Mouse (Mus musculus) left cerebral cortex, postnatal 25 days (tissue): ENCODE measurements around the gene Ppfia3. TPM values are rescaled to one million over a fixed set of nuclear protein-coding genes. Genes with fewer than 3 reads are reported as not detected.

ENCODE experiments used
- total RNA-seq, 2 experiments: library from RNA; stranded (reverse); gene quantifications; 2 replicates each; pipeline ENCODE4 v1.2.3; 2021

Gene Ppfia3
- total RNA-seq, 2 experiments from 2014 or later: 151 to 152 TPM

Other genes starting within 250 kb of the Ppfia3 start
- 100 to 1,000 TPM; 410 to 413 TPM for gene Rps11, start 242.6 kb downstream of the Ppfia3 start, total RNA-seq
- 100 to 1,000 TPM; 630 to 639 TPM for gene Rpl13a, start 238.3 kb downstream of the Ppfia3 start, total RNA-seq
- gene Gm45713, start 230.8 kb downstream of the Ppfia3 start, total RNA-seq: not detected
- gene Flt3l, start 230.6 kb downstream of the Ppfia3 start, total RNA-seq: 1 to 10 TPM; 3.3 to 5.4 TPM
- gene Pih1d1, start 212.7 kb downstream of the Ppfia3 start, total RNA-seq: 10 to 100 TPM; 45.8 to 49.3 TPM
- gene Aldh16a1, start 212.4 kb downstream of the Ppfia3 start, total RNA-seq: 10 to 100 TPM; 13.6 to 14.1 TPM
- 1,000 to 10,000 TPM; 1,365 to 1,520 TPM for gene Slc17a7, start 203.1 kb downstream of the Ppfia3 start, total RNA-seq
- gene Gfy, start 187.4 kb downstream of the Ppfia3 start, total RNA-seq: under 1 TPM in 1 of 2 experiments, not detected in 1; 0.18 TPM
- gene Pth2, start 186.0 kb downstream of the Ppfia3 start, total RNA-seq: not detected
- 1 to 10 TPM; 5.2 to 5.3 TPM for gene Ccdc155, start 162.1 kb downstream of the Ppfia3 start, total RNA-seq
- 10 to 100 TPM; 25.1 to 29.2 TPM for gene Dkkl1, start 154.9 kb downstream of the Ppfia3 start, total RNA-seq
- gene Tead2, start 151.3 kb downstream of the Ppfia3 start, total RNA-seq: 1 to 10 TPM; 2.8 to 5.5 TPM
- gene Cd37, start 127.9 kb downstream of the Ppfia3 start, total RNA-seq: 1 to 10 TPM; 2.5 to 4.4 TPM
- 1 to 10 TPM; 1.6 to 1.9 TPM for gene Slc6a16, start 125.9 kb downstream of the Ppfia3 start, total RNA-seq
- under 1 TPM in 1 of 2 experiments, not detected in 1; 0.23 TPM for gene Slc6a21, start 89.5 kb downstream of the Ppfia3 start, total RNA-seq
- gene Trpm4, start 33.2 kb downstream of the Ppfia3 start, total RNA-seq: 10 to 100 TPM; 13.2 to 24.9 TPM
- under 1 TPM; 0.23 to 0.94 TPM for gene Hrc, start 31.7 kb downstream of the Ppfia3 start, total RNA-seq
- 100 to 1,000 TPM; 170 to 176 TPM for gene Lin7b, start 3.6 kb upstream of the Ppfia3 start, total RNA-seq
- gene Snrnp70, start 28.7 kb upstream of the Ppfia3 start, total RNA-seq: 100 to 1,000 TPM; 341 to 386 TPM
- not detected for gene Kcna7, start 38.6 kb upstream of the Ppfia3 start, total RNA-seq
- under 1 TPM in 1 of 2 experiments, not detected in 1; 0.16 TPM for gene Ntf5, start 46.7 kb upstream of the Ppfia3 start, total RNA-seq
- not detected for gene Lhb, start 53.8 kb upstream of the Ppfia3 start, total RNA-seq
- gene Gys1, start 67.8 kb upstream of the Ppfia3 start, total RNA-seq: 10 to 100 TPM; 15.7 to 16.5 TPM
- gene Ruvbl2, start 71.1 kb upstream of the Ppfia3 start, total RNA-seq: 10 to 100 TPM; 30.4 to 33.0 TPM
- 100 to 1,000 TPM; 207 to 225 TPM for gene Ftl1, start 92.9 kb upstream of the Ppfia3 start, total RNA-seq
- 10 to 100 TPM; 67.0 to 69.8 TPM for gene Bax, start 99.9 kb upstream of the Ppfia3 start, total RNA-seq
- not detected for gene Tulp2, start 114.9 kb upstream of the Ppfia3 start, total RNA-seq
- under 1 TPM in 1 of 2 experiments, not detected in 1; 0.73 TPM for gene Gm45808, start 119.8 kb upstream of the Ppfia3 start, total RNA-seq
- 1 to 10 TPM; 2.7 to 4.0 TPM for gene Dhdh, start 121.8 kb upstream of the Ppfia3 start, total RNA-seq
- 100 to 1,000 TPM; 103 to 105 TPM for gene Nucb1, start 143.4 kb upstream of the Ppfia3 start, total RNA-seq
- gene Ppp1r15a, start 159.2 kb upstream of the Ppfia3 start, total RNA-seq: 10 to 100 TPM; 22.0 to 22.2 TPM
- 1 to 10 TPM; 1.2 to 2.7 TPM for gene Plekha4, start 159.3 kb upstream of the Ppfia3 start, total RNA-seq
- under 1 TPM in 1 of 2 experiments, not detected in 1; 0.25 TPM for gene Hsd17b14, start 187.9 kb upstream of the Ppfia3 start, total RNA-seq
- gene Bcat2, start 203.1 kb upstream of the Ppfia3 start, total RNA-seq: 10 to 100 TPM; 23.0 to 23.6 TPM
- gene Fgf21, start 248.5 kb upstream of the Ppfia3 start, total RNA-seq: not detected